Mouse (Mus musculus): ENCODE data around the gene Rpgrip1l. TPM values are rescaled to one million over a fixed set of nuclear protein-coding genes. Genes with fewer than 3 reads are reported as not detected.
A peak's percentile ranks its signal among the peaks of the same experiment; 100 is the strongest.

Rpgrip1l gene
- total and polyA plus RNA-seq, 3 experiments = 2.1 to 5.0 (median 3.8) TPM

DNA sequence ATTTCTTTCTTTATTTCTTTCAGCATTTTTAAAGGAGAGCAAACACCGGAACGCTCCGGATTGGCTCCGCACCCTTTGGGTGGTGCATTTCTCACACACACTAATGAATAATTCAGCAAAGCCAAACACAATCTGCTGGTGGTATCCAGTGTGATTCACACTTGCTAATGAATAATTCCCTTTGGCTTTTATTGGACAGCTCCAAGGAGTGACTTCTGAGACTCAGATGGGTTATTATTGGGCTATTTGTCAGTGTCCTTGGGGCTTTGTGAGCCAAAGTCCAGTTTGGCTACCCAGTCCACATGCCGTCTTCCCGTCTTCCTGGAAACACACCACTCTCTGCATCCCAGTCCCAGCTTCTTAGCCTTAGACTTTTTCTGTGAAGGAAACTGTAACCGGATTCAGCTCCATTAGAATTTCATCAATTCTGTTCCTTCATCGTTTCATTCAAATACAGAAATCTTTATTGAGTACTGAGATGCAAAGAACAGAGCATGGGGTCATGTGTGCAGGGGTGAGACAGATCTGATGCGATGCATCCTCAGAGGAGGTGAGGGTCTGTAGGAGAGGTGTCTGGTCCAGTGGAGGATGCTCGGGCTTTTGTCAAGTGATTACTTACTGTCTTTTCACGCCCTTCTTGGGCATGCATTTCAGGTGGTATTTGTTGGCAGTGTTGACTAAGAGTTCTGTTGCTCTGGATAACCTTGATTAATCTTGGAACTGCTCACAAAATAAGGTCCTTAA, 43.1 kb upstream of the Rpgrip1l start:
- Histone ChIP-seq H3K79me2 (replicated peaks; ENCODE audit: control insufficient read depth, extremely low read depth, insufficient read depth, poor library complexity, severe bottlenecking) (no peaks in the 10 kb centered on the region), H3K4me3 (replicated peaks in 1 of 3; ENCODE audit: low read depth in 2 of 3, low read length in 2 of 3, poor library complexity in 1 of 3) (no peak overlapping the region), H3K4me1 (ENCODE audit: control insufficient read depth in 1 of 2, insufficient read depth in 2 of 2) (peaks cover 0 to 11% of the 10 kb centered on the region in 2 experiments; a peak in 2 of 4 replicates), H3K27ac (ENCODE audit: insufficient read depth, low read depth) (no peak overlapping the region), H3K27me3 (replicated peaks) (no peaks in the 10 kb centered on the region), H3K9ac (ENCODE audit: insufficient read depth, low read depth) (no peak overlapping the region), H3K36me3 (replicated peaks in 1 of 2; ENCODE audit: control insufficient read depth in 1 of 2, insufficient read depth in 1 of 2, low read length in 1 of 2) (peaks cover 0 to 34% of the 10 kb centered on the region in 2 experiments), H3K4me2 (ENCODE audit: insufficient read depth, low read depth, poor library complexity, severe bottlenecking) (no peak overlapping the region), H3K9me3 (replicated peaks; ENCODE audit: low read length) (no peaks in the 10 kb centered on the region)
- TF ChIP-seq CHD2 (IDR thresholded peaks at IDR 0.05; ENCODE audit: low read length) (no peak), MAX (IDR thresholded peaks at IDR 0.05; ENCODE audit: low read length) (no peak)
- in situ Hi-C loops (cut with MboI; ENCODE audit: low pct_ligation_motif_present, low pct_unique_long_range_greater_than_20kb, low sequenced_read_pairs) = no loop called here
- DNase-seq (ENCODE audit: extremely low read depth) = no peak
- dilution Hi-C loops (cut with MboI; ENCODE audit: extremely low pct_ligation_motif_present, extremely low pct_unique_long_range_greater_than_20kb, low sequenced_read_pairs) = no loop called here

DNA sequence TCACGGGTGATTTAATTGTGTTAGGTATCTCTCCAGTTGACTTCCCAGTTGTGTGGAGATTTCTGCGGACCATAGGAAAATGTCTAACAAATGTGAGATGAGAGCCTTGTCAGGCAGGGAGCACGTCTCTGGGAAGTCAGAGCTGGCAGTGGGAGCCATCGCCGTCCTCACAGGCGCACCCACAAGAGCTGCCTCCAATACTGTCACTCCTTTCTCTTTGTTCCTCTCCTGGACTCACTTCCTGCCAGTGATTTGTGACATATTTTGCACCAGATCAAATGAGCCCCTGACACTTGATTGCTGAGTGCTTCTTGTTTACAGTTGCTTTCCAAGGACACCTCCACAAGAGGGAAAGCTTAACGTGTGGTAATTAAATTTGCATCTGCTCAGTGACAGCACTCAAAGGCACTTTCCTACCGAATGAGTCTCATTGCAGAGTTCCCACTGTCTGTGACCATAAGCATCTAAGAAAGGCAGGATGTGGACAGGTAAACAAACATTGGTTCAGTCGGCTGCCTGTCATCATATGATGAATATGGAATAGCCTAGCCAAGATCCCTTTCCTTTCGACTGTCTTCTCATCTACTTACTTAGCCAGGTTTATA, 42.3 kb upstream of the Rpgrip1l start:
- H3K79me2 ChIP-seq (replicated peaks; ENCODE audit: control insufficient read depth, extremely low read depth, insufficient read depth, poor library complexity, severe bottlenecking) = no peaks in the 10 kb centered on the region
- DNase-seq (ENCODE audit: extremely low read depth) = no peak
- no peaks in the 10 kb centered on the region for H3K27me3 ChIP-seq (replicated peaks)
- no peaks in the 10 kb centered on the region for H3K9me3 ChIP-seq (replicated peaks; ENCODE audit: low read length)
- peaks cover 0 to 4% of the 10 kb centered on the region in 2 experiments; a peak in 1 of 4 replicates for H3K4me1 ChIP-seq (ENCODE audit: control insufficient read depth in 1 of 2, insufficient read depth in 2 of 2)
- H3K36me3 ChIP-seq (replicated peaks in 1 of 2; ENCODE audit: control insufficient read depth in 1 of 2, insufficient read depth in 1 of 2, low read length in 1 of 2) = peaks cover 0 to 41% of the 10 kb centered on the region in 2 experiments
- no peak overlapping the region for H3K4me3 ChIP-seq (replicated peaks in 1 of 3; ENCODE audit: low read depth in 2 of 3, low read length in 2 of 3, poor library complexity in 1 of 3)
- H3K27ac ChIP-seq (ENCODE audit: insufficient read depth, low read depth) = no peak overlapping the region
- dilution Hi-C loops (cut with MboI; ENCODE audit: extremely low pct_ligation_motif_present, extremely low pct_unique_long_range_greater_than_20kb, low sequenced_read_pairs) = no loop called here
- TF ChIP-seq IRF4 (IDR thresholded peaks at IDR 0.05; ENCODE audit: low read depth, low read length) (no peak), TCF12 (IDR thresholded peaks at IDR 0.05; ENCODE audit: low read depth, low read length) (no peak), GABPA (IDR thresholded peaks at IDR 0.05; ENCODE audit: insufficient replicate concordance, low read depth, low read length) (no peak), JUN (IDR thresholded peaks at IDR 0.05; ENCODE audit: insufficient read depth, low read depth, low read length) (no peak), POLR2AphosphoS2 (IDR thresholded peaks at IDR 0.05; ENCODE audit: low read depth, low read length) (no peak), E2F4 (IDR thresholded peaks at IDR 0.05; ENCODE audit: insufficient replicate concordance, low read depth, low read length) (no peak), ZNF384 (IDR thresholded peaks at IDR 0.05; ENCODE audit: low read depth, low read length) (no peak), JUND (conservative IDR thresholded peaks at IDR 0.05; ENCODE audit: low read depth, low read length) (no peak)
- no peak overlapping the region for H3K4me2 ChIP-seq (ENCODE audit: insufficient read depth, low read depth, poor library complexity, severe bottlenecking)
- no peak overlapping the region for H3K9ac ChIP-seq (ENCODE audit: insufficient read depth, low read depth)
- in situ Hi-C loops (cut with MboI; ENCODE audit: low pct_ligation_motif_present, low pct_unique_long_range_greater_than_20kb, low sequenced_read_pairs) = no loop called here

DNA sequence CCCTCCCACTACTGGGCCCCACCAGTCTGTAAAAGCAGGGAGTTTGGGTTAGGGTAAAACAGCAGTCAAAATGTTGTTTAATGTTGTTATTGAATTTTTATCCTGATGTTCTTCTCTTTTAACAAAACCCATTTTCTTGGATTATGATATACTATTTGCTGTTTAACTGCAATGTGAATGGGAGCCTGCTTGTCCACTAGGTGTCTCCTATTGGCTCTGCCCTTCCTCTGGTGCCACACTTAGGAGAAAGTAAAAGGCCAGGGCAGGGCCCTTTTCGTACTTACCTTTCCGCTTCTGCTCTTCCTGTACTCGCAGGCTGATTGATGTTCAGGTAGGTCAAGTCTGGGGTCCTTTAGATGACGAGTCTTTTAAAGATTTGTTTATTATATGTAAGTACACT, 40.8 kb upstream of the Rpgrip1l start:
- H3K27me3 ChIP-seq (replicated peaks) = no peaks in the 10 kb centered on the region
- DNase-seq (ENCODE audit: extremely low read depth) = no peak
- no peak for TF ChIP-seq PAX5 (IDR thresholded peaks at IDR 0.05; ENCODE audit: low read length)
- no peak for TF ChIP-seq KAT2A (IDR thresholded peaks at IDR 0.05; ENCODE audit: insufficient replicate concordance, low read length)
- peak in 1 of 2 experiments; percentile 25; a peak in 1 of 4 replicates for TF ChIP-seq CTCF (conservative IDR thresholded peaks at IDR 0.05 in 1 of 2, IDR thresholded peaks at IDR 0.05 in 1 of 2; ENCODE audit: low read depth in 2 of 2, low read length in 2 of 2)
- TF ChIP-seq SMC3 (IDR thresholded peaks at IDR 0.05; ENCODE audit: low read depth, low read length) = peak; percentile 14; the same call in 1 of the 2 replicates
- in situ Hi-C loops (cut with MboI; ENCODE audit: low pct_ligation_motif_present, low pct_unique_long_range_greater_than_20kb, low sequenced_read_pairs) (no loop called here), dilution Hi-C loops (cut with MboI; ENCODE audit: extremely low pct_ligation_motif_present, extremely low pct_unique_long_range_greater_than_20kb, low sequenced_read_pairs) (no loop called here)
- H3K27ac ChIP-seq (ENCODE audit: insufficient read depth, low read depth) = no peak overlapping the region
- H3K4me2 ChIP-seq (ENCODE audit: insufficient read depth, low read depth, poor library complexity, severe bottlenecking) = no peak overlapping the region
- H3K4me3 ChIP-seq (replicated peaks in 1 of 3; ENCODE audit: low read depth in 2 of 3, low read length in 2 of 3, poor library complexity in 1 of 3) = no peak overlapping the region
- H3K4me1 ChIP-seq (ENCODE audit: control insufficient read depth in 1 of 2, insufficient read depth in 2 of 2) = 0 out of 4 replicates have a peak, but pooled peaks cover 0 to 4% of the 10 kb centered on the region in 2 experiments
- H3K9me3 ChIP-seq (replicated peaks; ENCODE audit: low read length) = no peaks in the 10 kb centered on the region
- H3K9ac ChIP-seq (ENCODE audit: insufficient read depth, low read depth) = no peak overlapping the region
- peaks cover 0 to 54% of the 10 kb centered on the region in 2 experiments for H3K36me3 ChIP-seq (replicated peaks in 1 of 2; ENCODE audit: control insufficient read depth in 1 of 2, insufficient read depth in 1 of 2, low read length in 1 of 2)
- no peaks in the 10 kb centered on the region for H3K79me2 ChIP-seq (replicated peaks; ENCODE audit: control insufficient read depth, extremely low read depth, insufficient read depth, poor library complexity, severe bottlenecking)

Data from CH12.LX (cell line).